Mouse (Mus musculus) heart, adult 8-10 months (tissue): ENCODE results near the gene Lyst. TPM values are rescaled to one million over a fixed set of nuclear protein-coding genes. Genes with fewer than 3 reads are reported as not detected.

Experiments
- DNase-seq: peaks from one replicate; pipeline ENCODE4 v3.0.0; 2022; ENCODE audit warnings: low spot score
- total RNA-seq, 4 experiments: library from RNA; stranded (reverse); gene quantifications; 2 replicates each; pipeline ENCODE4 v1.2.4; 2022

The Lyst gene
- total RNA-seq, 4 experiments from 2014 or later, result 6.1 to 9.4 (median 7.7) TPM

DNA sequence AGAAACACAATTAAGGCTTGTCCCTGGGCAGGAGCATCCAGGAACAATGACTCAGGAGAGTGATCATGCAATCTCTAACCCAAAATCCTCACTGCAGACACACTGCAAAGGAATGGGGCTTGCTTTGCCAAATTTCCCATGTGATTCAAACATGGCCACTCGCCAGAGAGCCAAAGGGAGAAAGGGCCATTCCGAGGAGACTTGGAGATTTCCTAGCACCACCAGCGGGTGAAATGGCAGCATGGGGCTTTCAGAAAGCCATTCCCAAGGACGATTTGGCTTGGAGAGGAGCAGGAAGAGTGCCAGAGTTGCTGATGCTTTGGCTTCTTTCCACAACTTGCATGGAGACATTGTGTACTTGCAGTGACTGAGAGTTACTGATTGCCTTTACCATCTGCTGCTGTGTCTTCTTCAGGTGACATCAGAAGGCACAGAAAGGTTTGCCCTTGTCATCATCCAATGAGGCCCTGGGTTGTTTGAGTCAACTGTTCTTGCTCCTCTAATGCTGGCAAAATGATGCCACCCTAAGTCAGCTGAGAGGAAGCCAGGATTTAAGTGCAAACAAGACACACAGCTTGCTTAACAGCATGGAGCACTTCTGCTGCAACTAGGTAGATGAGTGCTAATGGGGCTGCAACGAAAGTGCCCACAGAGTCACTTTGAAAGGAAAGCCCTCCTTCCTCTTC is 16.5 kb upstream of the Lyst start:
- DNase-seq, result peak; percentile 84

DNA sequence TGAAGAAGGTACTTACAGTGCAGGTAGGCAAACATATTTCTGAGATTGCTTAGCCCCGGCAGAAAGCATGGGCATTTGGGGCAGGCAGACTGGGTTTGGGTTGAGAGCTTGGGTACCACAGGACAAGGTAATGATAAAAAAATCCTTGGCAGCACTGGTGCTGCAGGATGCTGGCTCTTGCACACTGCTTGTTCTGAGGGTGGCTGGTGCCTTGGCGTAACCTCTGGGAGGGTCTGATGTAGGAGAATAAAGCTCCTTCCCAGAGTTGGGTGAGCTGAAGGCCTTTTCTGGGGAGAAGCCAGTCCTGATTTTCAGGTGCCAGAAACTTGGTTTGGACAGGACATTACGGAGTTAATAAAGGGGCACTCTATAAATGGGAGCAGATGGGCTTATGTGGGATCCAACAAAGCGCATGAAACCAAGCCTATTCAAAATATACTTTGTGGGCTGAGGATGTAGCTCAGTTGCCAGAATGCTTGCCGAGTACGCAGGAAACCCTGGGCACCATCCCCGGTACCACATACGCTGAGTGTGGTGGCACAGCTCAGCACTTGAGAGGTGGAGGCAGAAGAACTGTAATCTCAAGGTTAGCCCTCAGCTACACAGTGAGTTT is 15.8 kb upstream of the Lyst start:
- DNase-seq, result no peak

DNA sequence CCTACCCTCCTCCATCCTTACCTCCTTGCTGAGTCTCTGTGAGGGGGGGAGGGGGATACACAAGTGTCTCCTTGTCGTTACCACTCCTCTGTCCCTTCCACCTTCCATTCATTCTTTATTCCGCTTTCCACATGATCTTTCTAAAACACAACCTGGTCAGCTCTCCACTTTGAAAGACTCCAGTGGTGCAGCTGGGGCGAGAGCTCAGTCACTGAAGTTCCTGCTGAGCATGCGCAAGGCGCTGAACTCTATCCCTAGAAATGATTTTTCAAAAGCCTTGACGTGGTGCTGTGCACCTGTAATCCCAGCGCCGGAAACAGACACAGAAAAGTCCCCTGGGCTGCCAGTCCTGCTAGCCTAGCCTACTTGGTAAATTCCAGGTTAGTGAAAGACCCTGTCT is 15.1 kb upstream of the Lyst start:
- no peak for DNase-seq

- no peak for DNase-seq
Observed at GRCm38 (mm10) chr13:13576469-13577205, 13.6 kb upstream of the Lyst start.

GRCm38 (mm10) chr13:13581988-13582387 is 8.2 kb upstream of the Lyst start:
- DNase-seq, result no peak

DNA sequence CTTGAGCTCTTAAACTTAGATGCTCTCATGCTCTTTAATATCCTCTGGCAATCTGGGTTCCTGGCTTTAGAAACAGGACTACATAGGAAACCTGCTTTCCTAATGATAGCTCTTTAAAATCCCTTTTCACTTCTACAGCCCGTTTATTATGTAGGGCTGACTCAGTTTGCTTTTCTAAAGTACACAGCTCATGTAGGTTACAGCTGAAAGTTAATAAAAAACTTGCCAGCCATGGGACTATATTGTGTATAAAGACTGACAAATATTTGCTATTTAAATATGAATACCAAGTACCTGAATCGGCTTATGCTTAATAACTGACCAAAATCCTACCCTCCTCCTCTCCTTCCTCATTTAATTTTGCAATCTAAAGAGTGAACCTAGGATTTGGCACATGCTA is 6.7 kb upstream of the Lyst start:
- no peak for DNase-seq

- no peak for DNase-seq
Observed at GRCm38 (mm10) chr13:13587653-13588184, 2.5 kb upstream of the Lyst start.

DNA sequence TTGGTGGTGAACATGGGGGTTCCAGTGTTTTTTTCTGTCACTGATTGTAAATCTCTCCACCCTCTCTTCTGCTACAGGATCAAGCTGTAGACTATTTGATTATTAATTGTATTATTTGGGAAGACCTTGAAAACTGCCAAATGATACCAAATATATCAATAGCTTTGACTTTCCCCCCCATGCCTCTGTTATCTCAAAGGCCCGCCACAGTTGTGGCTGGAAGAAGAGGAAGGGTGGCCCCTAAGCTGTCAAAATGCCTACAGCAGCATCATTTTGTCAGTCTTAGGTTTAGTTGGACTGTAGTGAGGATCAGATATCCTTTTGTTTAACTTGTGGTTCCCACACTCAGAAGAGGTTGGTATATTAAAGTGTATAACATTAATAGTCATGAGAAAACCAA is 1.7 kb upstream of the Lyst start:
- DNase-seq, result no peak

DNA sequence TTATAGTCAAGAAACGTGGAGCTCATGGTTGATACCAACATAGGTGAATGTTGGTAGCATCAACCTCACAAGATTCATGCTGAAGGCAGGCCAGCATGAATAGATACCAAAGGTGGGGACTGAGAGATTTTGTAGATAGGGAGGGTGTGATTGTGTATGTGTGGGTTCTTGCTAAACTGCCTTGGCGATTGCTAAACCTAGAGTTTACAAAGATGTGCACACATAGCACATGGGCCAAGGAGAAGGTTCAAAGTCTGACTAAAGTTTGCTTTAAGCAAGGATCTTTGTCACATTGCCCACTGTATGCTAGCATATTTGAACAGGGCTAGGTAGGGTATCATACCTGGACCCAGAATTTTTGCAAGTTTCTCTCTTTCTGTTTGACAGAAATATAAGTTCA is 1.2 kb upstream of the Lyst start:
- DNase-seq, result no peak

GRCm38 (mm10) chr13:13591892-13592291 is 1.7 kb downstream of the Lyst start:
- no peak for DNase-seq

- no peak for DNase-seq
Observed at GRCm38 (mm10) chr13:13596424-13597044, 6.3 kb downstream of the Lyst start.

DNA sequence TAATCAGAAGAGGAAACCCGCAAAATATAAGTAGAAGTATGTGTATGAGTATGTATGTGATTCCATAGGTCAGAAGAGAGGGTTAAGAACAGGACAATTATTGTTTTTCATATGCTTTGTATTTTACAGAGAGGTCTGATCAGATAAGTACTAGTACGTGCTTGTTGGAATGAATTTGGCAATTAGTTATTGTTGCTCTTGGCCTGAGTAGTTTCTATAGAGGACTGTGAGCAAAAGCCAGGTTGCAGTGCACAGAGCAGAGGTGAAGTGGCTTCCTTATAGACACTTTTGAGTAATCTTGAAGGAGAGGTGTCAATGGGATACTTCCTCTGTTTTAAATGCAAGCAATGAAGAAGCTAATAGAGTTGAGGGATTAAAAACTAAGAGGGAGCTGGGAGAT is 7.7 kb downstream of the Lyst start:
- DNase-seq, result no peak

DNA sequence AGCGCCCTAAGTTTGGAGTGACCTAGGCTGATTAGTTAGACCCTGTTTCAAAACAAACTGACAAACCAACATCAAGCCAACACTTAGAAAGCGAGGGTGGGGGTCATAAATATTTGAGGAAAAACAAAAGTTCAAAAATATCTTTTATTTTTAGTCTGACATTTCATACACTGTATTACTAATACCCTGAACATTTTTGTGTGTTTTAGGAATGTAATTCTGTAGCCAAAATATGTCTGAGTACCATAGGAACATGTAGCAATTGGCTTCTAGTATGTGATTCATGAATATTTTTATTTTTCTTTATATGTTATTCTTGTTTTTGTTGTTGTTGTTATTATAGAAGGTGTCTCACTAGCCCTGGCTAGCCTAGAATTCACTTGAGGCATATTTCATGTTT is 11.2 kb downstream of the Lyst start:
- no peak for DNase-seq

- no peak for DNase-seq
Observed at GRCm38 (mm10) chr13:13606149-13606548, 16.0 kb downstream of the Lyst start.

GRCm38 (mm10) chr13:13608311-13608710 is 18.1 kb downstream of the Lyst start:
- no peak for DNase-seq

DNA sequence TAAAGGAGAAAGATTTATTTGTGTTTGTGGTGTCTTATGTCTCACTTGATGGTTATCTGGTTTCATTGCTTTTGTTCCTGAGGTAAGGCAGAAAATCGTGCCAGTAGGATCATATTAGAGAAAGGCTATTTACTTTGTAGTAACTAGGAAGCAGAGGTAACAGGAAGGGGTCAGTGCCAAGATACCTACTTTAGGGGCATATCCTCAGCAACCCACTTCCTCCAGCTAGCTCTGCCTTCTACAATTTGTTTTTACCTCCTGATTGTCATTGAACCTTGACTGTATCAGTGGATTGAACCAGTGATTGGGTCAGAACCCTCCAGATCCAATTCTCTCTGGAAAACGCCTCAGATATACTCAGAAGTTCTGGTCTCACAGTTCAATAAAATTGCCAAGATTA is 19.5 kb downstream of the Lyst start:
- DNase-seq, result no peak

- DNase-seq, result peak; percentile 29
Observed at GRCm38 (mm10) chr13:13612882-13613281, 22.7 kb downstream of the Lyst start.

DNA sequence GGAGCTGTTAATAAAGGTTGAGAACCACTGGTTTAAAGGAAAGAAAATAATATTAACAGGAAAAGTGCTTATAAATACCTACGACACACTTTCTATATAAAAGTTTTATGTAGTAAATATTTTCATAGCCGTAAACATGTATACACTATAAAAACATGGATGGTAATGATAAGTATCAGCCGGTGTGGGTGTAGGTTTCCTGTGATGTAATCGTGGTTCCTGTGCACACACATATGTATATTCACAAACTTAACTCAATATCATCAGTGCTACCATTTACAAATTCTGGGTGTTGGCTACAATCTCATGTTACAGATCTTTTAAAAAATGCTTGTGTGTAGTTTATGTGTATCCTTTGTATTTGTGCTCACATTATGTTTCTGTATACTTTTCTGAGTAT is 24.0 kb downstream of the Lyst start:
- DNase-seq, result no peak

- no peak for DNase-seq
Observed at GRCm38 (mm10) chr13:13621456-13621855, 31.3 kb downstream of the Lyst start.

GRCm38 (mm10) chr13:13622565-13622964 is 32.4 kb downstream of the Lyst start:
- no peak for DNase-seq

GRCm38 (mm10) chr13:13633746-13634145 is 43.5 kb downstream of the Lyst start:
- DNase-seq, result no peak

- no peak for DNase-seq
Observed at GRCm38 (mm10) chr13:13634706-13635105, 44.5 kb downstream of the Lyst start.
